Mouse (Mus musculus) neutrophil, adult 83 days (primary cell): ENCODE results near the gene Gm10639. TPM values are rescaled to one million over a fixed set of nuclear protein-coding genes. Genes with fewer than 3 reads are reported as not detected.

Experiments used
- total RNA-seq, 2 experiments: library from RNA; stranded (reverse); gene quantifications; one replicate each; pipeline ENCODE4 v1.2.4; 2023

Gene Gm10639
- total RNA-seq = not detected

DNA sequence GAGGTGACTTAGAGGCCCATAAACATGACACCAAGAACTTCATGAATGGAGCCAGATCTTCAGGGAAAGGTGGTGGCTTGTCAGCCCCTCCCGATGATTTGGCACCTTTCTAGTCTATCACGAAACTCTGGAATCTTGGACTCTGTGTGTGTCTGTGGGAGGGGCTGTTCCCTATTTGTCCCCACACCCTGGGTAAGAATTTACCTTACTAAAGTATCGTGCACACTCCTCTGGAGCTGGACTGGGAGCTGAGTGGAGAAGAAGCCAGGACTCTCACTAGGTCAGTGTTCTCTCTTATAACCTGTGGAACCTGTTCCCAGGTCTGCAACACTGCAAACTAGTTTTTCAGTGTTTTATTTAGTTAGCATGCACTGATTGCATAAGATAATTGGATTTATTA lies at the start of gene Gm10639:
TSS of gene Gm10639 (plus strand) at position 201 of the 400 bp plus-strand sequence.

DNA sequence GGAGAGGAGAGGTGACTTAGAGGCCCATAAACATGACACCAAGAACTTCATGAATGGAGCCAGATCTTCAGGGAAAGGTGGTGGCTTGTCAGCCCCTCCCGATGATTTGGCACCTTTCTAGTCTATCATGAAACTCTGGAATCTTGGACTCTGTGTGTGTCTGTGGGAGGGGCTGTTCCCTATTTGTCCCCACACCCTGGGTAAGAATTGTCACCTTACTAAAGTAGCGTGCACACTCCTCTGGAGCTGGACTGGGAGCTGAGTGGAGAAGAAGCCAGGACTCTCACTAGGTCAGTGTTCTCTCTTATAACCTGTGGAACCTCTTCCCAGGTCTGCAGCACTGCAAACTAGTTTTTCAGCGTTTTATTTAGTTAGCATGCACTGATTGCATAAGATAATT lies 32.8 kb upstream of the Gm10639 start, which contains the start of gene Gm3776:
TSS of gene Gm3776 (plus strand) at position 216 of the 400 bp plus-strand sequence.

DNA sequence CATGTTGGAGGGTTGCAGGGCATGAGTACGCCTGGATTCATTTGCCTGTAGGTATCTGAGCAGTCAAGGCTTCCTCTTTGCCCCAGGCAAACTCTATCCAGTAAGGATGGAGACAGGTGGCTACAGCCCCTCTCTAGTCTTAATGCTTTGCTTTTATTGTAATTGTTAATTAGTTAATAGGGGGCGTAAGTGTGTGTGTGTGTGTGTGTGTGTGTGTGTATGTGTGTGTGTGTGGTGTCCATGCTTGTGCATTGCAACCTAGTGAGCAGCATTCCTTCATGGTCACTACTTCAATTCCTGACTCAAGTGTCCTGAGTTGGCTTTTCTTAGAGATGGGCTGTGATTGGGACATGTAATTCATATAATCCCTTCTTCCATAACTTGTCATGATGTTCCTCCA lies 25.0 kb downstream of the Gm10639 start, which contains the start of gene Omt2a:
TSS of gene Omt2a (minus strand) at position 101 of the 400 bp plus-strand sequence.

DNA sequence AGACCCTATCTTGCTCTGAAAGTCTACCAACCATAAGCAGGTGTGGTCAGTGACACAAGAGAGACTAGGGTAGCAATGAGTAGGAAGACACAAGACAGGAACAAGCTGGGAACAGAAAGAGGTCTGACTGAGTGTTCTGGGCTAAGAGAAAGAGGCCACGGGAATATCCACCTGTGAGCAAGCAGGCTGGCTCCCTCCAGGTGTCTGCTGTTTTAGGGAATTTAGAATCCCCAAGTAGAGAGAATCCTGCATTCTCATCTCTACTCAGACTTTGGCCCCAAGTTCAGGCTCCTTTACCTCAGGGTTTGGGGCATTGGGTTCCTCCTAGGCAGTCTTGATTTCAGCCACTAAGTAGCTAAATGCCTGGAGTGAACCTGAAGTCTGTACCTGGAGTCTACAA lies 37.6 kb downstream of the Gm10639 start, which contains the start of gene Omt2b:
TSS of gene Omt2b (plus strand) at position 301 of the 400 bp plus-strand sequence.

Other genes with a start within 250 kb of the Gm10639 start
- gene Gcm1, start 238.0 kb upstream of the Gm10639 start, total RNA-seq = not detected
- gene Fbxo9, start 180.9 kb upstream of the Gm10639 start, total RNA-seq = 10 to 100 TPM; 35.6 to 37.8 TPM
- gene Ick, start 180.7 kb upstream of the Gm10639 start, total RNA-seq = 1 to 10 TPM; 3.3 to 3.6 TPM
- 1 to 10 TPM; 1.7 to 2.2 TPM for gene Gsta4, start 107.1 kb upstream of the Gm10639 start, total RNA-seq
- gene Gsta1, start 59.3 kb upstream of the Gm10639 start, total RNA-seq = not detected
- not detected for gene Gm3776, start 32.8 kb upstream of the Gm10639 start, total RNA-seq
- not detected for gene Omt2a, start 24.9 kb downstream of the Gm10639 start, total RNA-seq
- not detected for gene Omt2b, start 37.7 kb downstream of the Gm10639 start, total RNA-seq
- gene Gsta2, start 65.9 kb downstream of the Gm10639 start, total RNA-seq = not detected
- not detected for gene Dppa5a, start 78.3 kb downstream of the Gm10639 start, total RNA-seq
- not detected for gene Ooep, start 88.8 kb downstream of the Gm10639 start, total RNA-seq
- not detected for gene Ddx43, start 105.9 kb downstream of the Gm10639 start, total RNA-seq
- gene Cgas, start 153.3 kb downstream of the Gm10639 start, total RNA-seq = 1 to 10 TPM; 7.9 to 9.1 TPM
- gene Mto1, start 158.3 kb downstream of the Gm10639 start, total RNA-seq = 10 to 100 TPM; 13.8 to 17.5 TPM
- gene Gm17324, start 158.9 kb downstream of the Gm10639 start, total RNA-seq = not detected
- gene Eef1a1, start 199.2 kb downstream of the Gm10639 start, total RNA-seq = 1,000 to 10,000 TPM; 3,507 to 3,694 TPM